Mouse (Mus musculus) layer of hippocampus, adult 9-10 months (tissue): ENCODE measurements at regions not wholly inside any gene's neighbourhood (a gene's known extent, or its start where the extent isn't known, plus 50 kb on each side); places are given as distances from the start of the nearest gene placed in this dataset.

Experiments
- DNase-seq: peaks from one replicate; pipeline ENCODE4 v3.0.0; 2022; ENCODE audit warnings: low spot score

DNA sequence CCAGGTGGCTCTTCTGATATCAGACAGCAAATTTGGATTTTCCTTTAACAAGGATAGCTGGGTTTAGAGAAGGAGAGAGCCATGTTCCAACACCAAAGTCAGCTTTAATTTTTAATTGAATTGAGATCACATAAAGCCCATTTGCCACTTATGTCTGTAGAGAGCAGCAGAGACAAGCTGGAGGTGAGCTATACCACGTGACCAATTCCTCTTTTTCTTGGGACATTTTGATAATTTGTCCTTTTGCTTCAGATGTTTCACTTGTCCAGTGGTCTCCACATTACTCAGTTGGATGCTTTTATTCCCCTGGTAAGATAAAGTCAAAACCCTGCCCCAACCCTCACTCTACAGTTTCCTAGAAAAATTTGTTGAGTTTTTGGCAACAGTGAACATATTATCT lies 248.6 kb upstream of the Ndst4 start:
- no peak for DNase-seq

- no peak for DNase-seq
These were observed 244.1 kb upstream of the Ndst4 start for GRCm38 (mm10) chr3:125159763-125160162.

DNA sequence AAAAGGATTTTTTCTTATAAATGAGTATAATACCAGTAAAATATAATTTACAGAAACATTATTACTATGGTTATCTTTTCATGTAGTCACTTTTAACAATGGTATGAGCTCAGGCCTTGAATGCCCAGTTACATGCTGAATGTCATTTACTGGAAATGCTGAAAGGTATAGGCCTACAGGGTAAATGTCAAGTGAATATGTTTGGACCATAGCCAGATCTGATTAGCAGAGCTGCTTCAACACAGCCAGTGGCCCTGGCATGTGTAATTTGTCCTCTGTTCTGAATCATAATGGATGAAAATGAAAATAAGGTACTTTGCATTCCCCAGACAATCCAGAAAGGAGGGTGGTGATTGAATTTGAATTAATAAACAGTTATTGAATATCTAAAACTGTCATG lies 213.3 kb upstream of the Ndst4 start:
- no peak for DNase-seq

- no peak for DNase-seq
These were observed 183.0 kb upstream of the Ndst4 start for GRCm38 (mm10) chr3:125220913-125221312.

GRCm38 (mm10) chr3:125251124-125251523 lies 152.8 kb upstream of the Ndst4 start:
- DNase-seq = no peak

DNA sequence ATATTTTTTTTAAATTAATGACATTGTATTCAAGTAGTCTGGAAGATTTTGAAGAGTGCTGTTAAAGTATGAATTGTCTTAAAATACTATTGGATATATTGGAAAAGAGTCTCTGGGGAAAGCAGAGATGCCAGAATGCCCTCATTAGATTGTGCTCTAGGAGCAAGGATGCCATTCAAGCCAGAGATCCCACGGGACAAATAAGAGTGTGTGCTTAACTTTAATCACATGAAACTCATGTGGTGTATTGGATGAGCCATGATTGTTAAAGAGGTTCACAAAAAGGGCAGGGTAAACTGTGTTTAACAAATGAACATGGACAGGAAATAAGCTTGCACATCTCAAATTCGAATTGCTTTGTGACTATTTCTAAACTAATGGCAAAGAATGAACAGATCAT lies 143.0 kb upstream of the Ndst4 start:
- DNase-seq = no peak

GRCm38 (mm10) chr3:125270695-125271094 lies 133.2 kb upstream of the Ndst4 start:
- no peak for DNase-seq

DNA sequence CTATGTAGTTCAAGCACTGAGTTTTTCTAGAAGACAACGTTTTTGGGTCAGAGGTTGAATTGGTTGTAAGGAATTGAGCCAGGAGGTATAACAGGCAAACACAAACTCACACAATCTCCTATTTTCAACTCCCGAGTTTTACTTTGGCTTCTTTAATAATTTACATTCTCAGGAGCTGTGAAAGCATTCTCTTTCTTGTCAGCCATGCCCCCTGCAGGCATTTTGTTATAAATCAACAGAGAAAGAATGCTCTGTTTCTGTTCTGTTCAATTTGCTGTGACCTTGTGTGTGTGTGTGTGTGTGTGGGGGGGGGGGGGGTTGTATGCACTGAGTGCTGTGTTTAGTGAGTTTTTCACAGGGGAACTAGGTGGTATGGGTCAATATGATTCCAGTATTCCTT lies 132.7 kb upstream of the Ndst4 start:
- DNase-seq = no peak

GRCm38 (mm10) chr3:125278605-125279004 lies 125.3 kb upstream of the Ndst4 start:
- DNase-seq = no peak

GRCm38 (mm10) chr3:125279007-125279406 lies 124.9 kb upstream of the Ndst4 start:
- DNase-seq = no peak

- DNase-seq = no peak
These were observed 124.3 kb upstream of the Ndst4 start for GRCm38 (mm10) chr3:125279610-125280009.

GRCm38 (mm10) chr3:125288598-125288997 lies 115.3 kb upstream of the Ndst4 start:
- DNase-seq = no peak

DNA sequence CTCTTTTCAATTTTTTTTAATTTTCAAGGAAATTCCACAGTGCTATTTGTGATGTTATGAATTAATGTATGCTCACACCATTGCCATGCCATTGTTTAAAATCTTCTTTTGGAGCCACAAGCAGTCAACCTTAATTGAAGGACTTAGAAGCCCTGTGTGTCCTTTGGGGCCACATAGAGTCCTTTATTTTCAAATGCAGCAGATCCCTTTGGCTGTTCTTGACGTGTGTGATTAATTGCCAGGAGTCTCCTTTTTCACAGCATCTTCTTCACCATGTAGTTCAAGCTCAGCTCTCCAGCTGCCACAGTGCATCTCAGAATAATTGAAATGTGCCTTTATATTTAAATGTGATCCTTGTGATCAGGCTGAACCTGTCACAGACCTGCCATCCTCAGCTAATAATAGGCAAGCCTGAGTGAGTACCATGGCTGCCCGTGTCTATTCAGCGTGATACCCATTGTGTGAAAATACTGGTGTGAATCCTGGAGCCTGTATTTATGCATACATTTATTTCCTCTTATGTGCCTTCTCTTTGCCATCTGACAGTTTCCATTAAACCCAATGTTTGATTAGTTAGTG lies 114.4 kb upstream of the Ndst4 start:
- DNase-seq = no peak

DNA sequence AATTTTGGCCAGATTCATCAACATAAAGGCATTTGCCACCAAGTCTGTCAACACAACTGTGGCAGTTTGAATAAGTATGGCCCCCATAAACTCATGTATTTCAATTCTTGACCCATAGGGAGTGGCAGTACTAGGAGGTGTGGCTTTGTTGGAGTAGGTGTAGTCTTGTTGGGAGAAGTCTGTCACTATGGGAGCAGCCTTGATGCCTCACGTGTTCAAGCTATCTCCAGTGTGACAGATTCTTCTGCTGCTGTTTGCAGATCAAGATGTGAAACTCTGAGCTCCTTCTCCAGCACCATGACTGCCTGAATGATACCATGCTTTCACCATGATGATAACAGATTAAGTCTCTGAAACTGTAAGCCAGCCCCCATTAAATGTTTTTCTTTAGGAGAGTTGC lies 97.2 kb upstream of the Ndst4 start:
- DNase-seq = no peak

- DNase-seq = peak; percentile 2
These were observed 76.8 kb upstream of the Ndst4 start for GRCm38 (mm10) chr3:125327079-125327478.

GRCm38 (mm10) chr3:125337423-125337822 lies 66.5 kb upstream of the Ndst4 start:
- DNase-seq = no peak

DNA sequence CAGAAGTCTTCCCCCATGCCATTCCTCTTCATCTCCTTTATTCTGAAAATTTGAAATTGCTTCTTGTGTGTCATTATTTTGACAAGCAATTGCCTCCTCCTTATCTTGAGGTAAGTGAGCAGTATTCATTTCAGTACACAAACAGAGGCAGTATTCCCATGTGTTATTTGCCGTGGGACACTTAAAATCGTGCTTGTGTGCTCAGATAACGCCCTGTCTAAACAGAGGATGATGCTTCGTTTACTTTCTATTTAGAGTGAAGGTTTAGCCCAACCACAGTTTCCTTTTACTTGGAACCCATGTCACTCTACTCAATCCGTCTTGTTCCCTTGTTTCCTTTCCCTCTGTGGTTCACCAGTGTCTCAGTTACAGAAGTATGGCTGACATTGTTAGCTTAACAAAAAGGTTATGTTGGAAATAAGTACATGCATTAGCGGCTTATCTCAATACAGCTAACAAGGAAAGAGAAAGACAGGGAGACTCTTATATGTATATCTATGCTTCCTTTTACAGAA lies 65.6 kb upstream of the Ndst4 start:
- DNase-seq = no peak
